Mouse (Mus musculus): ENCODE results near the gene Gfpt2.

DNA sequence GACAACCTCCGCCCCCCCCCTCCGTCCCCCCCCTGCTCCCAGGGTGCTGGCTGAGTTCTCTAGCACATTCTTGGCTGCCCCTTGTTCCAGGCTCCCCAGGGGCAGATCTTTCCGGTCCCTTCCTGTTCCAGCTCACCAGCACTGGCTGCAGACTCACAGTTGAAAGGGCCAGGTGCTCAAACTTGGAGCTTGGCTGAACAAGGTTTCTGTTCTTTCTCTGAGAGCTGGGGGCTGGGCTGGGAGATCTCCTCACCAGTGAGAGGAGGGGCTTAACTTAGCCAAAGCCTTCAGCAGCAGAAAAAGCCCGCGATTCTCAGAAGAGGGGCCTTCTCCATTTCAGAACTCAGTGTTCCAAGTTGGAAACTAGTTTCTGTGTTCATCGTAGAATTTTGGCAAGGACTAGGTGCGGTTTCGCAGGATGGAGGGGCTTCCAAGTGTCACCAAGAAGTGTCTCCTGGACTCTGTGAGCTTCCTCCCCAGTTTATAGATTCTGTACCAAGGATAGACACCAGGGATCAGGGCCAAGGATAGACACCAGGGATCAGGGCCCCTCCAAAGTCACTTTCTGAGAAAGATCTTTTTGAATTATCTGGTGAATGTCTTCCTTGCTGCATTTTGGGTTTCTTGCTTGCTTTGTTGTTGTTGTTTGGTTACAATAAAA lies 29.2 kb upstream of the Gfpt2 start:
- TF ChIP-seq POLR2A (IDR thresholded peaks at IDR 0.05; ENCODE audit: insufficient read length, low read depth) (no peak), TCF12 (IDR thresholded peaks at IDR 0.05; ENCODE audit: insufficient read depth, poor library complexity, severe bottlenecking) (no peak), MYOD1 (IDR thresholded peaks at IDR 0.05; ENCODE audit: control insufficient read depth in 1 of 3, insufficient read length in 2 of 3, low read depth in 2 of 3) (no peak), MAX (IDR thresholded peaks at IDR 0.05; ENCODE audit: low read depth) (no peak)
